Mouse (Mus musculus): Measurements from ENCODE around the gene Slmap. TPM values are rescaled to one million over a fixed set of nuclear protein-coding genes. Genes with fewer than 3 reads are reported as not detected.
A peak's percentile ranks its signal among the peaks of the same experiment; 100 is the strongest.
"Not testable (repeated sequence)": the region's sequence is repeated elsewhere in the genome, so short reads cannot be mapped to it uniquely, and the experiment has no call there.

Slmap gene
- polyA plus RNA-seq, 1 experiment from 2014 or later = 12.6 TPM

DNA sequence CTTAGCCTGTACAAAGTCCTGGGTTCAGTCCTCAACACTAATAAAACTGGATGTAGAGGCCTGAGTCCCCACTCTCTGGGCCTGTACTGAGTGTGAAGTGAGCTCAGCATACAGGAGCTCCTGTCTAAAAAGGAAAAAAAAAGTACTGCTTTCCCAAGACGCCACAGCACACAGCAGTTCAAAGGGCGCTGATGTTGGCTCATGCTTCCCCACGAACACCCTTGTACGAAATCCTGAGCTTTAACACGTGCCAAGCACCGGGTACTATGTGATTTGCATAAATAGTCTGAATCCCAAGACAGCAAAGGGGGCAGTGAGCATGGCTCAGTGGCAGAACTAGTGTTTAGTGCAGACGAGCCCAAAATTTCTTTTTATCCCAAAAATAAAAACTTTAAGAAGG, 4.4 kb downstream of the Slmap start:
- Histone ChIP-seq H3K27me3 (replicated peaks) (no peaks in the 10 kb centered on the region), H3K4me1 (peaks cover 46% of the 10 kb centered on the region), H3K27ac (no peak overlapping the region), H3K4me3 (no peak overlapping the region), H3K9me3 (no peaks in the 10 kb centered on the region), H3K4me2 (peak overlapping the region; percentile 14; the same call in 1 of the 2 replicates), H3K9ac (no peak overlapping the region), H3K36me3 (replicated peaks) (no peaks in the 10 kb centered on the region)
- 54% methylated on average over 7 of the region's 7 CpGs for WGBS
- ATAC-seq (replicated peaks) = no peak

DNA sequence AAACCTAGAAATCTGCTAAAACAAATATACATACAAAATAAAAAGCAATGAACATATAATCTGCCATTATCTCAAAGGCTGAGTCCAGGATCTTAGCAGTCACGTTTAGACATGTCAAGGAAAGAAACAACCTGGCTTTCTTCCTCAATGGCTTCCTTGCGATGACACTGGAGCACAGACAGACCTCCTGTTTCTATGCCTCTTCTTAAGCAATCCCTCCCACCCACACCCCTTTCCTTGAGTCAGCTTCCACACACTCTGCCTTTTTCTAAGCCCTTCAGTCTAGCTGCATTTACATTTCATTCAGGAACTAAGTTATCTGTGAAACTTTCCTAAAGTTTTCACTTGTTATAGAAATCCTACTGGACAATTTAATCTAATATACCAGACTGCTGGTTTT, 6.4 kb downstream of the Slmap start:
- Histone ChIP-seq H3K27me3 (replicated peaks) (no peaks in the 10 kb centered on the region), H3K27ac (no peak overlapping the region), H3K9ac (no peak overlapping the region), H3K4me1 (peaks cover 41% of the 10 kb centered on the region), H3K36me3 (replicated peaks) (no peaks in the 10 kb centered on the region), H3K4me3 (no peak overlapping the region), H3K9me3 (no peaks in the 10 kb centered on the region), H3K4me2 (no peak overlapping the region)
- 84% methylated on average over 2 of the region's 2 CpGs for WGBS
- ATAC-seq (replicated peaks) = no peak

DNA sequence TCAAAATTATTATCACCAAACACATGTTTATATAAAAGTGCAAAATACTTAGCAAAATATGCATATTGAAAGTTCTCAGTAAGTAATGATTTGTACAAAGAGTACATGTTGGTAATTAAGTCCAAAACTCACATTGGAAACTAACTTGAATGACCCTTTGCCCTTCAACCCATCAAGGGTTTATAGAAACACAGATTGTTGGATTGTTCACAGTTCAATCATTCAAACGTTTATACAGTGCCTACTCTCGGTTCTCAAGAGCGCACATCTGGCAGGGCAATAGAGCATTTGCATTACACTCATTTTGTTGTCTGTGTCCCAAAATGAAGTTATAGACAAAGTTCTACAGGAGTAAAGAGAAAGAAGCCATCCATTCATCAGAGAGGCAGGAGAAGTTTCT, 8.8 kb downstream of the Slmap start:
- H3K4me2 ChIP-seq = no peak overlapping the region
- WGBS = 47% methylated on average over 3 of the region's 3 CpGs
- H3K27me3 ChIP-seq (replicated peaks) = no peaks in the 10 kb centered on the region
- no peak overlapping the region for H3K27ac ChIP-seq
- H3K4me1 ChIP-seq = peaks cover 25% of the 10 kb centered on the region
- no peak overlapping the region for H3K4me3 ChIP-seq
- no peaks in the 10 kb centered on the region for H3K9me3 ChIP-seq
- ATAC-seq (replicated peaks) = no peak
- H3K9ac ChIP-seq = no peak overlapping the region
- H3K36me3 ChIP-seq (replicated peaks) = no peaks in the 10 kb centered on the region

DNA sequence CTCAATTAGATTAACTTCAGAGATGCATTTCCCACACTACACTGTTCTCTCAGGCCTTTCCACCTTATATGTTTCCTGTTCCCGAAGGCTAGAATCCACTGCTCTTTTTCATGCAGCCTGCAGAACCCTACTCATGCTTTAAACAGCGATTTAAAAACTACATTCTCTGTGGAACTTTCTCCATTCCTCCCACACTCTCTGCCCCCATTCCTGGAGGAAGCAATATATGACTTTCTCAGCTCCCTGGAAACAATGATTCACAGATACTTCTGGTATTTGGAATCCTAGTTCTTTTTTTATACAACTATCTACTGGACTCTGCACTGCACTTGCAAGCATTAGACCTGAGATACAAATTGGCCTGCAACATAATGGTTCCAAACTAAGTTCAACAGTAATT, 11.6 kb downstream of the Slmap start:
- no peak for ATAC-seq (replicated peaks)
- H3K4me2 ChIP-seq = no peak overlapping the region
- H3K27me3 ChIP-seq (replicated peaks) = no peaks in the 10 kb centered on the region
- no peak overlapping the region for H3K4me3 ChIP-seq
- no peak overlapping the region for H3K9ac ChIP-seq
- no peak overlapping the region for H3K27ac ChIP-seq
- no peaks in the 10 kb centered on the region for H3K9me3 ChIP-seq
- 86% methylated on average over 2 of the region's 2 CpGs for WGBS
- 0 out of 2 replicates have a peak, but pooled peaks cover 6% of the 10 kb centered on the region for H3K4me1 ChIP-seq
- no peaks in the 10 kb centered on the region for H3K36me3 ChIP-seq (replicated peaks)

DNA sequence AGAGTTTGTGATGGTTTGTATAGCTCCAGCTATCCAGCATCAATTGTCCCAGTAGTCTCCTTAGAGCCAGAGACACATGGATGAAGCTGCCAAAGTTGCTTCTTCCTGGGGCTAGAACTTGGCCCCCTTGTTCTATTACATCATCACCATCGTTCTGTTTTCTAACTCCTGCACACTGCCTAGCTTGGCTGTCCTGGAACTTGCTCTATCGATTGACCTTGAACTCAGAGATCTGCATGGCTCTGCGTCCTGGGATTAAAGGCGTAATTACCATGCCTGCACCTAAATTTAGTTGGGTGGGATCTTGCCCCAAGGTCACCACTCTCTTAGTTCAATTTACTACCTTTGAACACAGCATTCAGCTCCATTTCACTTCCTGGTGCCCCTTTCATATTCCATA, 14.9 kb downstream of the Slmap start:
- H3K4me3 ChIP-seq = no peak overlapping the region
- no peak for ATAC-seq (replicated peaks)
- WGBS = 97% methylated on average over 4 of the region's 4 CpGs
- no peaks in the 10 kb centered on the region for H3K9me3 ChIP-seq
- no peaks in the 10 kb centered on the region for H3K4me1 ChIP-seq
- no peaks in the 10 kb centered on the region for H3K36me3 ChIP-seq (replicated peaks)
- H3K27ac ChIP-seq = no peak overlapping the region
- H3K9ac ChIP-seq = no peak overlapping the region
- no peak overlapping the region for H3K4me2 ChIP-seq
- no peaks in the 10 kb centered on the region for H3K27me3 ChIP-seq (replicated peaks)

DNA sequence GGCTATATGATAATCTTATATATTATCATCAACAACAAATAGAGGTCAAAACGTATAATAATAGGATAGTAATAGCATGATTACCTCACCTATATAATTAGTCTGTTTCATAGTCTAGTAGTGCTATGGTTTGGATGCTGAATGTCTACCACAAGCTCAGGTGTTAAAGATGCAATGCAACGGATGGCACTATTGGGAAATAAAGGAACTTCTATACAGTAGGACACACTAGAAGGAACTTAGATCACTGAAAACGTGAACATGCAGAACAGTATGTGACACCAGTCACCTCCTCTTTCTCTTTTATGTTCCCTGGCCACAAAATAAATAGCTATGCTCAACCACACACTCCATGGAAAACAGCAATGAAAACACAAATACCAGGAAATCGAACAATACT, 16.9 kb downstream of the Slmap start:
- Histone ChIP-seq H3K9me3 (no peaks in the 10 kb centered on the region), H3K4me3 (no peak overlapping the region), H3K9ac (no peak overlapping the region), H3K27me3 (replicated peaks) (no peaks in the 10 kb centered on the region), H3K4me1 (0 out of 2 replicates have a peak, but pooled peaks cover 2% of the 10 kb centered on the region), H3K27ac (no peak overlapping the region), H3K4me2 (no peak overlapping the region), H3K36me3 (replicated peaks) (no peaks in the 10 kb centered on the region)
- ATAC-seq (replicated peaks) = no peak
- WGBS = 90% methylated on average over 4 of the region's 4 CpGs

DNA sequence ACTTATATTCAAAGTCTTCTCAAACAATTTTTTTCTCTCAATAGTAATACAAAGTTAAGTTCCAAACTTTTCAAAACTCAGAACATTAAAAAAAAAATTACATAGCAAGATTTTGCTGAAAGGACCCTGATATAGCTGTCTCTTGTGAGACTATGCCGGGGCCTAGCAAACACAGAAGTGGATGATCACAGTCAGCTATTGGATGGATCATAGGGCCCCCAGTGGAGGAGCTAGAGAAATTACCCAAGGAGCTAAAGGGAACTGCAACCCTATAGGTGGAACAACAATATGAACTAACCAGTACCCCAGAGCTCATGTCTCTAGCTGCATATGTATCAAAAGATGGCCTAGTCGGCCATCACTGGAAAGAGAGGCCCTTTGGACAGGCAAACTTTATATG, 18.5 kb downstream of the Slmap start:
- not testable (repeated sequence) for H3K4me1 ChIP-seq; H3K36me3 ChIP-seq (replicated peaks); H3K27ac ChIP-seq; ATAC-seq (replicated peaks); H3K27me3 ChIP-seq (replicated peaks); H3K4me2 ChIP-seq; H3K9me3 ChIP-seq; H3K4me3 ChIP-seq; H3K9ac ChIP-seq
- 82% methylated on average over 2 of the region's 2 CpGs for WGBS

DNA sequence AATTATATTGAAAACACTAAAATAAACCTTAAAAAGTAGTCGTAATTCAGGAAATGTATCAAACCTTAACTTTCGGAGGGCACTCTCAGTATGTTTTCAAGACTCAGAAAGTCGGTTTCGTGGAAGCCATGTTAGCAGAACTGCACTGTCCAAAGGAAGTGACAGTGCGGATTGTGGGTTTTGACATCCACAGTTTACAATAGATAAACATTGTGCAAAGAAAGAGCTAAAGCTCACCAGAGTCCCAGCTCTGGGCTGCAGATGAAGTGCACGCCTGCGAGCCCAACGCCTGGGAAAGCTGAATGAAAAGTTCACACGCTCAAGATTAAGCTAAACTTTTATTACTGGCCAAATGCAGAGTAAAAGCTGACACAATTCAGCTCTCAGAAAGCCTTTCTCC, 18.9 kb downstream of the Slmap start:
- H3K9me3 ChIP-seq = no peaks in the 10 kb centered on the region
- no peak overlapping the region for H3K4me2 ChIP-seq
- H3K27me3 ChIP-seq (replicated peaks) = no peaks in the 10 kb centered on the region
- 82% methylated on average over 9 of the region's 9 CpGs for WGBS
- H3K36me3 ChIP-seq (replicated peaks) = no peaks in the 10 kb centered on the region
- no peak overlapping the region for H3K27ac ChIP-seq
- H3K9ac ChIP-seq = no peak overlapping the region
- no peak overlapping the region for H3K4me3 ChIP-seq
- no peak for ATAC-seq (replicated peaks)
- 0 out of 2 replicates have a peak, but pooled peaks cover 2% of the 10 kb centered on the region for H3K4me1 ChIP-seq

DNA sequence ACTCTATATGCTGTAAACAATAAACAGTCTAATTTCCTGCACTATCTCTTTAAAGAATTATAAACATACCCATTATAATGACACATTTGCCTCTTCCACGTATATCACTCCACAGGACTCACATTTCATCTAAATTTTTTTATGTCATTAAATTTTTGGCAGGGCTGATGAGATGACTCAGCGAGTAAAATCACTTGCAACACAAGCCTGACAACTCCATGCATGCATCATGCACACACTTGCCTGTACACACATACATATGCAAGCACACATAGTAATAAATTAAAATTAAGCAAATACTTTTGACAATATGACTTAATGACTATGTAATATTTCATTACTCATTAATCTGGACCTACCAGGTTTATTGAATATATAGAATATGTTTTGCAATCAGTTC, 24.2 kb downstream of the Slmap start:
- H3K4me2 ChIP-seq = no peak overlapping the region
- 0 out of 2 replicates have a peak, but pooled peaks cover 2% of the 10 kb centered on the region for H3K4me1 ChIP-seq
- no peaks in the 10 kb centered on the region for H3K27me3 ChIP-seq (replicated peaks)
- 90% methylated on average over 2 of the region's 2 CpGs for WGBS
- no peak overlapping the region for H3K9ac ChIP-seq
- no peaks in the 10 kb centered on the region for H3K36me3 ChIP-seq (replicated peaks)
- ATAC-seq (replicated peaks) = no peak
- no peak overlapping the region for H3K27ac ChIP-seq
- no peaks in the 10 kb centered on the region for H3K9me3 ChIP-seq
- H3K4me3 ChIP-seq = no peak overlapping the region

DNA sequence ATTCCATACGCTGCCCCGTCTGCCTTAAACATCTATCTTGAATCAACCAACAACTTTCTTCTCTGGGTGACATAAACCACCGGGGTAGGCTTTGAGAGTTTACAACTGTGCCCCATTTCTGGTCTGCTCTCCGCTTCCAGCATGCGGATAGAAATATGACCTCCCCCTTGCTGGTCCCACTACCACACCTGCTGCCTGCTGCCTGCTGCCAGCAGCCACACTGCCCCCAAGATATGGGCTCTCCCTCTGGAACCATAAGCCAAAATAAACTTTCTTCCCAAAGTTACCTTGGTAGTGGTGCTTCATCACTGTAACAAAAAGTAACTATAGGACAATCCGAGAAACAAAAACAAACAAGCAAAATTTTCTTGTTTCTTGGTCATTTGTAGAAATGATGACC, 26.6 kb downstream of the Slmap start:
- H3K4me1 ChIP-seq = no peaks in the 10 kb centered on the region
- H3K4me3 ChIP-seq = no peak overlapping the region
- no peak overlapping the region for H3K4me2 ChIP-seq
- no peaks in the 10 kb centered on the region for H3K27me3 ChIP-seq (replicated peaks)
- H3K9me3 ChIP-seq = no peaks in the 10 kb centered on the region
- WGBS = 92% methylated on average over 6 of the region's 6 CpGs
- no peaks in the 10 kb centered on the region for H3K36me3 ChIP-seq (replicated peaks)
- H3K9ac ChIP-seq = no peak overlapping the region
- no peak overlapping the region for H3K27ac ChIP-seq
- ATAC-seq (replicated peaks) = no peak

DNA sequence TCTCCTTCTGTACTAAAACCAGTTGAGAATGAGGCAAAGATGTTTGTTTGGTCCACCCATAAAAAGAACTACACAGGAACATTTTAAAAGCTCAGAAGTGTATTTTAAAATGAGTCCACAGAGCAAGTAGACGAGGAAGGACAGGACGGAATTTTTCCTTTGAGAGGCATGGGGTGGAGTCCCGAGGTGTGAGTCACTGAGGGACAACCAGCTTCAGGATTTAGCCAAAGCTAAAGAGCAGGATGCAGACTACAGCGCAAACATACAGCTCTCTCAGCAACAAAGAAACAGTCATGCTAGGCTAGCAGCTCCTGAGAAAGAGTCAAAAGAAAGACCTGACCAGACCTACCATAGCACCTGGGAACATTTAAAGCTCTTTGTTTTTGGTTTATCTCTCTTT, 27.4 kb downstream of the Slmap start:
- H3K27ac ChIP-seq = no peak overlapping the region
- no peaks in the 10 kb centered on the region for H3K36me3 ChIP-seq (replicated peaks)
- no peak overlapping the region for H3K4me3 ChIP-seq
- WGBS = 80% methylated on average over 4 of the region's 4 CpGs
- H3K27me3 ChIP-seq (replicated peaks) = no peaks in the 10 kb centered on the region
- H3K9ac ChIP-seq = no peak overlapping the region
- no peak for ATAC-seq (replicated peaks)
- no peaks in the 10 kb centered on the region for H3K9me3 ChIP-seq
- no peak overlapping the region for H3K4me2 ChIP-seq
- no peaks in the 10 kb centered on the region for H3K4me1 ChIP-seq

DNA sequence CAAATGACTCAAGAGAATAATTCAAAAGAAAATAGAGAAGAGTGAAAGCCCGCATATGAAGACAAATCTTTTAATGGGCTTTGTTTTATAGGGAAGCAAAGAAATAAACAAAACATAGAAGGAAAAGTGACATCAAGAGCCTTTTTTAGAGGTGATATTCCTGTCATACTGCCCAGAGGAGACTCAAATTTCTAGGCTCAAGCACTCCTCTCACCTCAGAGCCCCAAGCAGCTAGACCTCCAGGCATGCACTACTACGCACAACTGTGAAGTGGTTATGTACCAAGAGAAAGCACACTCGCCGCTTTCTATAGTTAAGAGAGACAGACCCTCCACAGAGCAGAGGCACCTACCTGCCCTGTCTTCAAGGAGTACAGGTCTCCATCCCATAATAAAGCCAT, 30.2 kb downstream of the Slmap start:
- Histone ChIP-seq H3K36me3 (replicated peaks) (no peaks in the 10 kb centered on the region), H3K4me1 (no peaks in the 10 kb centered on the region), H3K9ac (no peak overlapping the region), H3K27me3 (replicated peaks) (no peaks in the 10 kb centered on the region), H3K4me2 (no peak overlapping the region), H3K4me3 (no peak overlapping the region), H3K27ac (no peak overlapping the region), H3K9me3 (no peaks in the 10 kb centered on the region)
- WGBS = 97% methylated on average over 4 of the region's 4 CpGs
- no peak for ATAC-seq (replicated peaks)

DNA sequence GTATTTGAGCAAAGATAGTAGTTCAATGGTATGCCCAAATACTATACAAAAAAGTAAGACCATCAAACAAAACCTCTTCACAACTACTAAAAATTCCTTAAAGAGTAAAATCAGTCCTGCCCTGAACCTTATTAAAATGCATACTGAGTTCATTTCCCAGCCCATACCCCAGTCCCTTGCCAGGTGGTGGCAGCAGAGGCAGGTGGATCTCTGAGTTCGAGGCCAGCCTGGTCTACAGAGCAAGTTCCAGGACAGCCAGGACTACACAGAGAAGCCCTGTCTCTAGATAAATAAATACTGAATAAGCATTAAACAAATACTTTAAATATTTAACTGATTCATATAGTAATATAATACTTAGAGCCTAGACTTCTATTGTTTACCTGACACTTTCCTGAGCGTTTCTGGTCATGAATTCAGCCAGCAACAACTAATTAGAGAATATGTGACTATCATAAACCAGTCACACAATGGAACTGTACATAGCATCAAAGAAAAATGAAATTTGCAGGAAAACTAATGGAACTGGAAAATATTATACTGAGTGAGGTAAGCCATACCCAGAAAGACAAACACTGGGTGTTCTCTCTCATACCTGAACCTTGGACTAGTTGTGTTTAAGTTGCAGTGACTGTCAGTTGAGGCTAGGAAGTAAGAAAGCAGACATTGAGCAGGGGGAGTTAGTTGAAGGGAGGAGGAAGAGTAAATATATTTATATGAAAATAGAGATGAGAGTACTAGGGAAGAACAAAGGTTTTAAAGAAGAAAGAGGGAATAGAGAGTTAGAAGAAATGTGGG, 34.4 kb downstream of the Slmap start:
- Histone ChIP-seq H3K4me1 (no peaks in the 10 kb centered on the region), H3K4me3 (no peak overlapping the region), H3K27ac (no peak overlapping the region), H3K4me2 (no peak overlapping the region), H3K9me3 (no peaks in the 10 kb centered on the region), H3K27me3 (replicated peaks) (no peaks in the 10 kb centered on the region), H3K36me3 (replicated peaks) (no peaks in the 10 kb centered on the region), H3K9ac (no peak overlapping the region)
- WGBS = 94% methylated on average over 2 of the region's 2 CpGs
- no peak for ATAC-seq (replicated peaks)
